Mouse (Mus musculus): ENCODE measurements around the gene Isy1. TPM values are rescaled to one million over a fixed set of nuclear protein-coding genes. Genes with fewer than 3 reads are reported as not detected.

Isy1 gene
- total RNA-seq (2023): 10 to 100 TPM; 38.0 to 42.2 TPM

GRCm38 (mm10) chr6:87838551-87839197, at the start of gene Isy1:
Gene Isy1, minus strand, starts transcription at chr6:87838798.

GRCm38 (mm10) chr6:87887594-87888233, 49.1 kb upstream of the Isy1 start, which contains the start of gene Copg1:
Gene Copg1, plus strand, starts transcription at chr6:87887814.

GRCm38 (mm10) chr6:87850900-87851614, 12.5 kb upstream of the Isy1 start, which contains the start of gene Cnbp:
Gene Cnbp, minus strand, starts transcription at chr6:87851106.

GRCm38 (mm10) chr6:87835695-87836094, 2.9 kb downstream of the Isy1 start, which contains the start of gene Gm45140:
Gene Gm45140, minus strand, starts transcription at chr6:87835795.

GRCm38 (mm10) chr6:87811675-87812338, 26.8 kb downstream of the Isy1 start, which contains the start of gene Rab43:
Gene Rab43, minus strand, starts transcription at chr6:87812164.

GRCm38 (mm10) chr6:87777842-87778241, 60.8 kb downstream of the Isy1 start, which contains the start of gene Gp9:
Gene Gp9, plus strand, starts transcription at chr6:87778072.

Other genes with a start within 250 kb of the Isy1 start
- 1 to 10 TPM; 1.3 to 1.8 TPM for gene Prokr1, start 248.1 kb downstream of the Isy1 start, total RNA-seq (2023)
- 1 to 10 TPM; 3.1 to 3.4 TPM for gene Aplf, start 166.6 kb downstream of the Isy1 start, total RNA-seq (2023)
- 1 to 10 TPM; 1.6 to 5.7 TPM for gene Efcc1, start 107.9 kb downstream of the Isy1 start, total RNA-seq (2023)
- gene Gp9, start 60.7 kb downstream of the Isy1 start, total RNA-seq (2023): not detected
- gene Rab43, start 26.6 kb downstream of the Isy1 start, total RNA-seq (2023): 100 to 1,000 TPM; 165 TPM
- 10 to 100 TPM in 1 of 2 experiments, 1 to 10 TPM in 1; 8.4 to 12.7 TPM for gene Gm45140, start 3.0 kb downstream of the Isy1 start, total RNA-seq (2023)
- 100 to 1,000 TPM; 228 to 237 TPM for gene Cnbp, start 12.3 kb upstream of the Isy1 start, total RNA-seq (2023)
- 10 to 100 TPM; 70.8 to 83.4 TPM for gene Copg1, start 49.0 kb upstream of the Isy1 start, total RNA-seq (2023)
- 10 to 100 TPM; 12.1 to 13.3 TPM for gene Hmces, start 75.1 kb upstream of the Isy1 start, total RNA-seq (2023)
- gene H1fx, start 142.8 kb upstream of the Isy1 start, total RNA-seq (2023): under 1 TPM in 1 of 2 experiments, not detected in 1; 0.58 TPM
- 100 to 1,000 TPM; 255 to 271 TPM for gene Rab7, start 206.5 kb upstream of the Isy1 start, total RNA-seq (2023)
- gene Rpn1, start 245.7 kb upstream of the Isy1 start, total RNA-seq (2023): 100 to 1,000 TPM; 120 to 129 TPM